Mouse (Mus musculus) kidney, postnatal 14 days (tissue): ENCODE results near the gene Gm20388.

Source experiments
- DNase-seq: peaks from one replicate; pipeline ENCODE4 v3.0.0; 2022; ENCODE audit warnings: mixed read lengths

Gene Gm20388

DNA sequence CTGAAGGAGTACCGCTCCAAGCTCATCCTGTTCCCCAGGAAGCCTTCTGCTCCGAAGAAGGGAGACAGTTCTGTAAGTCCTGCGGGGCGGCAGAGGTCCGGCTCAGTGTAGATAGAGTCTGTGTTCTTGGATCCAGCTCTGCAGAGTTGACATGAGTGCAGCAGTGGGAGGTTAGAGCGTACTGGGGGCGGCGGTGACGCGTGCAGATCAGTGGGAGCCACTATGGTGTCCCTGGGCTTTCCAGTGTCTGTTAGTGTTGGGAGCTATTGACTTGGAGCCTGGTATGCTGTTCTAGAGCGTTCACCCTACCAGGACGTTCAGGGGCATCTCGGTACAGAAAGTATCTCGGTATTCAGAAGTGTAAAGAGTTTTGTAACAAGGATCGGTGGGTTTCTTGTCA is 3192.6 kb downstream of the Gm20388 start:
- DNase-seq: no peak

DNA sequence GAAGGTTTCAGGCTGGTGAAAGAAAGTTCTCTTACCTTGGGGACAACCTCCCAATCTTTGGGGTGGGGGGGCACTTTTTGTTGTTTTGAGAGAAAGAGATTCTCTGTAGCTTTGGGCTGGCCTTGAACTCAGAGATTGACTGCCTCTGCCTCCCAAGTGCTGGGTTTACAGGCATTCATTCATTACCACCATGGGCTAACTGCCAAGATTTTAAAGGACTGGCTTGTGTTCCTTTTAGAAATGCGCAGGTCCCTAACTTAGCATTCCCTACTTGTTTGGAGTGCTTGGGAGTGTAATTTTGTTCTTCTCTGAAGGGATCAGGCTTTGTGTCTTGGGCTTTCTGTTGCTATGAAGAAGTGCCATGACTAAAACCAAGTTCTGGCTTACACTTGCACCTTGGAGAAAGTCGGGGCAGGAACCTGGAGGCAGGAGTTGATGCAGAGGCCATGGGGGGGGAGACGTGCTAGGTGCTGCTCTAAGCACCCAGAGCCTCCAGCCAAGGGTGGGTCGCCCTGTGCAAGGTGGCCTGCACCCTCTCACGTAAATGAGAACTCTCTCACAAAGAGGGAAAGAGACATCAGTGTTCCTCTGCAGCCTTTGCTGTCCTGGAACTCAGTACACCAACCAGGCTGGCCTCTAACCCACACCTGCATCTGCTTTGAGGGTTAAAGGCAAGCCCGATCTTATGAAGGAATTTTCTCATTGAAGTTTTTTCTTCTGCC is 3193.6 kb downstream of the Gm20388 start:
- DNase-seq: no peak

DNA sequence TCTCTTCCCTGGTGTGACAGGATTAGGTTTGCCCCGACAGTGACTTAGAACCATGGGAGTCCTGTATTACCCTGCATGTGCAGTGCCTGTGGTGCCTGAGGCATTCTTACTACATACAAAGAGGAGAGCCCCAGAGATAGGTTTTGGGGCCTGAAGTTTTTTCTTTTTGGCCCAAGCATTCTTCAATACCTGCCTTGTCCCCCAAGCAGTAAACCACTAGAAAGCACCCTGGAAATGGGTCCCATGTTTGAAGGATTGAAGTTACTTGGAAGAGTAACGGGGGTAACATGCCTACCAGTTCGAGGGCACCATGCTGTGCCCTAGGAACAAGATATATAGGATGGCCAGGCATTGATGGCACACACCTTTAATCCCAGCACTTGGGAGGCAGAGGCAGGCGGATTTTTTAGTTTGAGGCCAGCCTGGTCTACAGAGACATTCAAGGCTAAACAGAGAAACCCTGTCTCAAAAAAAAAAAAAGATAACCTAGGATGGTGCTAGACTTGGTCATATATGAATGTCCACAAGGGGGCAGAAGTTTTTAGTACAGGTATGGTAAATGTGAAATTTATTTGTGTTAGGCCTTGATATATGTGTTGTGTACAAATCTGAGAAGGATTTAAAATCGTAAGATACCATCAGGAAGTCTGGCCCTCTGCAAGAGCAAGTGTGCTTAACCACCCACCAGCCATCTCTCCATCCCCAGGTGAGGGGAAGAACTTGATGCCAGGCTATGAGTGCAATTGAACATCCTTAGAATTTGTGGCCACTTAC is 3195.1 kb downstream of the Gm20388 start:
- DNase-seq: peak; percentile 34

- no peak for DNase-seq
Observed at GRCm38 (mm10) chr8:123106531-123106930, 3195.9 kb downstream of the Gm20388 start.

GRCm38 (mm10) chr8:123108010-123108409 is 3197.4 kb downstream of the Gm20388 start:
- no peak for DNase-seq

- DNase-seq: no peak
Observed at GRCm38 (mm10) chr8:123108953-123109352, 3198.3 kb downstream of the Gm20388 start.

DNA sequence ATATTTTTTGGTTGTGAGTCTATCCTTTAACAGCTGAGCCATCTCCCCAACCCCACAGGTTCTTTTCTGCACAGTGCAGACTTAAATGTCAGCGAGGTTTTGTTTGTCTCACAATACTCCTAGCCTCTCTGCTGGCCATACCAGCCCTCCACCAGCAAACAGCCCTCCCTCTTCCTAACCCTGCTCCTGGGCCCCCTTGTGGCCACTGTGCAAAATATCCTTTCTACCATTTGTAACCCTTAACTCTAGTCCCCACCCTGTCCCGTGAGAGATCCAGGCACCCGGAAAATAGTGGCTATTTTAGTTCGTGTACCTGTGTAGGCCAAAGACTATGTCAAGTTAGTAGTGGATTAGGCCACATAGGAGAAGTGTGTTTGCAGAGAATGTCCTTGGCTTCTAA is 3200.0 kb downstream of the Gm20388 start:
- peak; percentile 43 for DNase-seq

GRCm38 (mm10) chr8:123112892-123113291 is 3202.3 kb downstream of the Gm20388 start:
- no peak for DNase-seq

GRCm38 (mm10) chr8:123113908-123114469 is 3203.3 kb downstream of the Gm20388 start:
- DNase-seq: peak; percentile 44

DNA sequence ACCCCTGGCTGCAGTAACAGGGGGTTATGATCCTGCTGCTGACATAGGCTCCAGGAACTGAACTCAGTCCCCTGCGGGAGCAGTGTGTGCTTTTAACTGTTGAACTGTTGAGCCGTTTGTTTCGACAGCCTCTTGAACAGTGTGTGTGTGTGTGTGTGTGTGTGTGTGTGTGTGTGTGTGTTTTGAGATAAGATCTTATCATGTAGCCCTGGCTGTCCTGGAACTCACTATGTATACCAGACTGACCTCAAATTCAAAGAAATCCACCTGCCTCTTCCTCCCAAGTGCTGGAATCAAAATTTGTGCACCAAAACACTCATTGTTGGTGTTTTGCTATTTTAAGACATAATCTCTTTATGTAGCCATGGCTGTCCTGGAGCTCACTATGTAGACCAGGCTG is 3204.0 kb downstream of the Gm20388 start:
- no peak for DNase-seq

- no peak for DNase-seq
Observed at GRCm38 (mm10) chr8:123117127-123117731, 3206.6 kb downstream of the Gm20388 start, which contains the start of gene Cpne7. Cpne7 (plus strand) TSS chr8:123117374.

GRCm38 (mm10) chr8:123117744-123118143 is 3207.1 kb downstream of the Gm20388 start:
- DNase-seq: no peak

GRCm38 (mm10) chr8:123122059-123122458 is 3211.4 kb downstream of the Gm20388 start:
- DNase-seq: no peak

- no peak for DNase-seq
Observed at GRCm38 (mm10) chr8:123122670-123123069, 3212.0 kb downstream of the Gm20388 start.

DNA sequence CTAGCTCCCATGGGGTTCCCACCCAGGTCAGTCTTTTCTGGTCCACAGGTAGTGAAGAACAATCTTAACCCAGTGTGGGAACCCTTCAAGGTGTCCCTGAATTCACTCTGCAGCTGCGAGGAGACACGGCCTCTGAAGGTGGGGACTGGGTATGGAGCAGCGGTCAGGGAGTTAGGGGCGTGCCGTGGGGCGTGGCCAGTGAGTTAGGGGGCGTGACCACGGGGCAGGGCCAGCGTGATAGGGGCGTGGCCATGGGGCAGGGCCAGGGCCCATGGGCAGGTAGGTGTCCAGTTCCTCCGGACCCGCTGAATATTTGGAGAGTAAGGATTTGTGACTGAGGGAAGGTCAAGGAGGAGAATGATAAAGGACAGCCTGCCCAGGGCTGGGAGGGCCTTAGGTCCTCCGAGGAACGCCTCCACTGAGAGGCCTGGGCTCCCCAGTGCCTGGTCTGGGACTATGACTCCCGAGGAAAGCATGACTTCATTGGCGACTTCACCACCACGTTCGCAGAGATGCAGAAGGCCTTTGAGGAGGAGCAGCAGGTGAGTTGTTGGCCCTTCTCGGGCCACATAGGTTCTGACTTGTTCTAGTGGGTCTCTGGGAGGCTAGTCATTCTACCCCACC is 3215.7 kb downstream of the Gm20388 start:
- DNase-seq: peak; percentile 83

DNA sequence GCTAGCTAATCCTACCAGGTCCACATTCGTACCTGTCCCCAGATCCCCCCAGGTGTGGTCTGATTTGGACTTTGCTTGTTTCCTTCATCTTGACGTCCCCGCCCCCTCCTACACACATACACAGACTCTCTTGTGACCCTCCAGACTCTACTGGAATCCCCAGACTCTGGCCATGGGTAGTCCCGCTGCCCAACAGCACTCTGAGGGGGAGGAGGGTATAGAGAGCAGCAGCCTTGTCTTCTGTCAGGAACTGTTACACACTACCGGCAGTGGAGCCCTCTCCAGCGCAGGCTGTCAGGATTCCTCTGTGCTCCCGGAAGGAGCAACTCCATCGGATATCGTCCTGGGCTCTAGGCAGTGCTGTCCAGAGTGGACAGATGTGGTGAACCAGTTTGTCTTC is 3220.4 kb downstream of the Gm20388 start:
- no peak for DNase-seq

DNA sequence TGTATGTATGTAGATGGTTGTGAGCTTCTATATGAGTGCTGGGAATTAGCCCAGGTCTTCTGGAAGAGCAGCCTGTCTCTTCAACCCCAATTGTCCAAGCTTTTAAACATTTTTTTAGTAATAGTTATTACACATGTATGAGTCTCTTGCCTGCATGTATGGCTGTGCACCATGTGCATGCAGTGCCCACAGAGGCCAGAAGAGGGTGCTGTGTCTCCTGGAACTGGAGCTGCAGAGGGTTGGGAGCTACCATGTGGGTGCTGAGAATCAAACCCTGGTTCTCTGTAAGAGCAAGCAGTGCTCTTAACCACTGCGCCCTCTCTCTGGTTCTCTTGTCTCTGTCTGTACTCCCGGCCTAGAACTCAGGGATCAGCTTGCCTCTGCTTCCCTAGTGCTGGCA is 3222.3 kb downstream of the Gm20388 start:
- no peak for DNase-seq

GRCm38 (mm10) chr8:123134149-123134713 is 3223.6 kb downstream of the Gm20388 start:
- DNase-seq: no peak

GRCm38 (mm10) chr8:123135406-123135805 is 3224.8 kb downstream of the Gm20388 start:
- DNase-seq: no peak

DNA sequence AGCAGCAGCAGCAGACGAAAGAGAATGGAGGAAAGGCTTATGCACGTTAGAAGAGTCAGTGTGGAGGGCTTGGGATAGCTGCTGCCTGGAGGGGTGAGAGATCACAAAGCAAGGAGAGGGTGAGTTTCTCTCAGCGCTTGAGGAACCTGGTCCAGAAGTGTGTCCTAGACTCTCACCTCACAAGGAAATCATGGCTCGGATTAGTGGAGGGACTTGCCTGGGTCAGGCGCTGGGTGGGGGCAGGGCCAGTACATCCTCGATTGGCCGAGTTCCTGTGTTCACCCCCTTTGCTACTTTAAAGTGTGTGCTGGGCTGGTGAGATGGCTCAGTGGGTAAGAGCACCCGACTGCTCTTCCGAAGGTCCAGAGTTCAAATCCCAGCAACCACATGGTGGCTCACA is 3225.2 kb downstream of the Gm20388 start:
- DNase-seq: no peak

DNA sequence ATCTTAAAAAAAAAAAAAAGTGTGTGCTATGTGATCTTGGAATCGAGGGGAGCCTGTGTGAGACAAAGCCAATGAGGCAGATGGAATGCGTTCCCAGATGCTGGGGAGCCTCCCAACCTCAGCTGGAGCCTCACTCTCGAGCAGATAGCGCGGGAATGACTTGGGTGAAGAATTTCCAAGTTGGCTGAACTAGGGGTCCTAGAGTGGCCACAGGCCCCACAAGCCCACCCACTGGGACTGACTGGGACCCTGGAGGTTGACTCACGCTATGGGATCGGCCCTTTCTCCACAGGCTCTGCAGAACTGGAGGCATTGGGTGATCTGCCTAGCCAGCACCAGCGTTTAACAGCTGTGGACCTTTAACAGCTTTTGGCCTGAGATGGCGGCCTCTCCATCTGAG is 3225.6 kb downstream of the Gm20388 start:
- no peak for DNase-seq

- peak; percentile 52 for DNase-seq
Observed at GRCm38 (mm10) chr8:123137645-123138077, 3227.0 kb downstream of the Gm20388 start.

DNA sequence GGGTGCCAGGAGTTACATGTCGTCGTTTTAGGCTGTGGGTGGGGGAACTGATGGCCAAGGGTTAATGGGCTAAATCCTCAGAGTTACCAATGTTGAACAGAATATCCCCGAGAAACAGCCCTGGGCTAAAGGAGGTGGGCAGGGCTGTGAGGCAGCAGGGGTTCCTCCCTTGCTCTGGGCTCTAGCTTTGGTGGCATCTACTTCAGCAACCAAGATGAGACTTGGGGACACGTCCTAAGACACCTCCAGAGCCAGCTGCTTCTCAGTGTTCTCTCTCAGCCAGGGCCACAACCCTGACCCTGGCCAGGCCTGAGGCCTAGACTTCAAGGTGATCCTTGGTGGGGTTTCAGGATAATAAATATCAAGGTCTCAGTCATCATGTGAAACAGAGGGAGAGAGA is 3228.1 kb downstream of the Gm20388 start:
- DNase-seq: no peak
